Mouse (Mus musculus) G1E (cell line): ENCODE results near the gene Gins3.

Experiments used
- CTCF ChIP-seq: IDR thresholded peaks from 2 replicates; pipeline ENCODE4 v1.5.1; 2012; ENCODE audit warnings: low read depth, low read length, inconsistent platforms, mixed read lengths
- GATA1 ChIP-seq: IDR thresholded peaks from 2 replicates; pipeline ENCODE4 v1.6.1; 2012; ENCODE audit warnings: borderline replicate concordance, low read length, inconsistent platforms, mixed read lengths
- GATA2 ChIP-seq: IDR thresholded peaks from 2 replicates; pipeline ENCODE4 v1.6.1; 2012; ENCODE audit warnings: low read depth, low read length, inconsistent platforms, borderline replicate concordance
- POLR2AphosphoS5 ChIP-seq: IDR thresholded peaks from 2 replicates; pipeline ENCODE4 v1.6.1; 2012; ENCODE audit warnings: low read depth, low read length, inconsistent platforms; ENCODE audit not compliant: insufficient replicate concordance
- TAL1 ChIP-seq: conservative IDR thresholded peaks from 2 replicates; pipeline ENCODE4 v1.6.1; 2012; ENCODE audit warnings: low read depth, low read length, inconsistent platforms, mixed read lengths

GRCm38 (mm10) chr8:95595131-95595530 is 38.1 kb upstream of the Gins3 start:
- TF ChIP-seq CTCF (no peak), GATA1 (no peak), TAL1 (no peak), GATA2 (no peak), POLR2AphosphoS5 (no peak)
